Mouse (Mus musculus) brain, embryonic 14.5 days (tissue): ENCODE data around the gene Ptrh2.

Experiments
- CTCF ChIP-seq: fragments of 200-500 bp; IDR thresholded peaks from 2 replicates; pipeline ENCODE4 v1.5.1; 2012; ENCODE audit warnings: inconsistent platforms, mild to moderate bottlenecking, moderate library complexity, borderline replicate concordance; ENCODE audit not compliant: insufficient read depth, insufficient read length; ENCODE audit errors: extremely low read depth
- POLR2A ChIP-seq: fragments of 200-500 bp; IDR thresholded peaks from 2 replicates; pipeline ENCODE4 v1.6.1; 2012; ENCODE audit warnings: mild to moderate bottlenecking, inconsistent platforms, borderline replicate concordance; ENCODE audit not compliant: poor library complexity, insufficient read depth, insufficient read length, severe bottlenecking; ENCODE audit errors: extremely low read depth

- TF ChIP-seq CTCF (no peak), POLR2A (no peak)
These were observed 49.4 kb upstream of the Ptrh2 start for GRCm38 (mm10) chr11:86634396-86634795.
